Mouse (Mus musculus): ENCODE data around the gene Atg101.
A peak's percentile ranks its signal among the peaks of the same experiment; 100 is the strongest.

The Atg101 gene

GRCm38 (mm10) chr15:101287361-101287760 is 3.3 kb downstream of the Atg101 start:
- no peak for DNase-seq

- DNase-seq = no peak
Measured at GRCm38 (mm10) chr15:101290354-101290753, 6.3 kb downstream of the Atg101 start.

GRCm38 (mm10) chr15:101292012-101292411 is 7.9 kb downstream of the Atg101 start:
- DNase-seq = no peak

GRCm38 (mm10) chr15:101293025-101293621 is 9.1 kb downstream of the Atg101 start, which contains the start of gene 6030408B16Rik:
Gene 6030408B16Rik, plus strand, starts transcription at chr15:101293212.
- DNase-seq = no peak

GRCm38 (mm10) chr15:101294028-101294894 is 10.2 kb downstream of the Atg101 start:
- no peak for DNase-seq

- no peak for DNase-seq
Measured at GRCm38 (mm10) chr15:101295106-101295505, 11.0 kb downstream of the Atg101 start.

- no peak for DNase-seq
Measured at GRCm38 (mm10) chr15:101295616-101296015, 11.5 kb downstream of the Atg101 start.

GRCm38 (mm10) chr15:101296091-101296490 is 12.0 kb downstream of the Atg101 start:
- DNase-seq = no peak

GRCm38 (mm10) chr15:101297988-101298387 is 13.9 kb downstream of the Atg101 start:
- DNase-seq = no peak

GRCm38 (mm10) chr15:101298550-101298949 is 14.5 kb downstream of the Atg101 start:
- DNase-seq = peak; percentile 72

GRCm38 (mm10) chr15:101299480-101299960 is 15.4 kb downstream of the Atg101 start:
- no peak for DNase-seq

GRCm38 (mm10) chr15:101300128-101300527 is 16.1 kb downstream of the Atg101 start:
- DNase-seq = no peak

GRCm38 (mm10) chr15:101302201-101302600 is 18.1 kb downstream of the Atg101 start:
- DNase-seq = no peak

- no peak for DNase-seq
Measured at GRCm38 (mm10) chr15:101303830-101304229, 19.8 kb downstream of the Atg101 start.

GRCm38 (mm10) chr15:101306459-101306858 is 22.4 kb downstream of the Atg101 start:
- no peak for DNase-seq

- DNase-seq = peak; percentile 25
Measured at GRCm38 (mm10) chr15:101308440-101309348, 24.6 kb downstream of the Atg101 start.

- DNase-seq = no peak
Measured at GRCm38 (mm10) chr15:101309493-101309892, 25.4 kb downstream of the Atg101 start.

GRCm38 (mm10) chr15:101311087-101311770 is 27.2 kb downstream of the Atg101 start:
- no peak for DNase-seq

GRCm38 (mm10) chr15:101312006-101312405 is 27.9 kb downstream of the Atg101 start:
- DNase-seq = no peak

GRCm38 (mm10) chr15:101315378-101315777 is 31.3 kb downstream of the Atg101 start:
- DNase-seq = no peak

GRCm38 (mm10) chr15:101315832-101316231 is 31.8 kb downstream of the Atg101 start:
- DNase-seq = peak; percentile 92

GRCm38 (mm10) chr15:101316279-101316912 is 32.3 kb downstream of the Atg101 start:
- DNase-seq = no peak

All from embryo, embryonic 11 days (tissue).